Mouse (Mus musculus): ENCODE measurements around the gene Sbk1.

Gene Sbk1

DNA sequence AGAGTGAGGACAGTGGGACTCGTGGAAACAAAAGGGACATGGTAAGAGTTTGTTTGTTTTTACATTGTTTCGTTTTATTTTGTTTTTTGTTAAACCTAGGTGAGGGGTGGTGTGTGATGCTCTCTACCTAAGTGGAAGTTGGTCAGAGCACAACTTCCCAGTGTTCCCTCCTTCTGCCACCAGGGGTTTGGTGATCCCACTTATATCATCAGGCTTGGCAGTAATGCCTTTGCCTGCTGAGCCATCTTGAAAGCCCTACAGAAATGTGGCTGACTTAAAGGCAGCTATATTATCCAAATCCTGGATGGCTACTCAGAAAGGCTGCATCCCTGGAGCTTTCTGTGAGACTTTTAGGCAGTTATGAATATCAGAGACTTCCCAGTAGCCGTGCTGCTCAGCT, 60.3 kb downstream of the Sbk1 start:
- no peak for DNase-seq (ENCODE audit: extremely low spot score, low spot score)

DNA sequence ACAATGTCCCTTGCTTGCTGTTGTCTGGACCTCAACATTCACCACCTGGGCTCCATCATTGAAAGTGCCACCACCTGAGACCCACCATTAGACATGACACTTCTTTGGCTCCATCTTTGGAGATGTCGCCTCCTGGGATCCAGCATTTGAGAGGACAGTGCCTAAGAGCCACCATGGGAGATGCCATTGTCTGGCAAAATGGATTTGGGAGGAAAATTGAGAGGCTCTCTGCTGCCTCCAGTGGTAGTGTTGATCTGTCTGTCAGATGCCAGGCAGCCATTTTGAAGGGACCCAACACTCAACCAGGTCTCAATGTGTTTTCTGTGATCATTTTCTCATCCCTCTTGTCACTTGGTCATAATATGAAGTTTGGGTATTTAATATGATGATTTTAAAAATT, 63.1 kb downstream of the Sbk1 start:
- DNase-seq (ENCODE audit: extremely low spot score, low spot score): no peak

DNA sequence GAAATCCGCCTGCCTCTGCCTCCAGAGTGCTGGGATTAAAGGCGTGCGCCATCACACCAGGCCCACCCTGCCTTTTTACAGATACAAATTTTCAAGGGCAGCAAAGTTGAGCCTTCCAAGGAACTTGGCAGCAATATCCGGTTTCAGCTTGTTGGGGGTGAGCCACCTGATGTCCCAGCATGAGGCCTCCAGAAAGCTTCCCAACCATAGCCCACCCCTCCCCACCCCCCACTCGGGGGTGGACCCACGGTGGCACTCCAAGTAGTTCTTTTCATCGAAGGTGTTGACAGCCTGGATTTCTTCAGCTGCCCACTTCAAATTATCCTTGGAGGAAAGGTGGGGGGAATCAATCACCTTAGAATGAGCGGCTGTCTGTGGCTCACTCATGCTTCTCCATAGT, 66.5 kb downstream of the Sbk1 start:
- no peak for DNase-seq (ENCODE audit: extremely low spot score, low spot score)

DNA sequence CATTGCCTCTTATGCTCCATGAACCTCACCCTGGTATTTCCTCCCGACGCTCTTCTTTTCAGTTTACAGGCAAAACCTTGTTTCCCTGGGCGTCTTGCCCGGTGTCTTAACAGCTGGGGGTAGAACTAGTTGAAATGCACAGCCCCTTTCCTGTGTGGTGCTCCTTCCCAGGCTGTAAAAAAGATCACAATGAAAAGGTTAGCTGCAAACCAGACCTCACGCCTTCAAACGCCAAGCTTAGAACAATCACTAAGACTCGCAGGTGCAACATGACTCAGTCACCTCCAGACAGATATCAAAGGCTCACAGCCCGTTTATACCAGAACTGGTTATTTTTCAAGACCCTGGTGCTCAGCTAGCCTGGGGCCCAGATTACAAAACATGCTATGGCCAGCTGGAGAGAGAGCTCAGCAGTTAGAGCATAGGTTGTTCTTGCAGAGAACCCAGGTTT, 67.1 kb downstream of the Sbk1 start:
- DNase-seq (ENCODE audit: extremely low spot score, low spot score): no peak

DNA sequence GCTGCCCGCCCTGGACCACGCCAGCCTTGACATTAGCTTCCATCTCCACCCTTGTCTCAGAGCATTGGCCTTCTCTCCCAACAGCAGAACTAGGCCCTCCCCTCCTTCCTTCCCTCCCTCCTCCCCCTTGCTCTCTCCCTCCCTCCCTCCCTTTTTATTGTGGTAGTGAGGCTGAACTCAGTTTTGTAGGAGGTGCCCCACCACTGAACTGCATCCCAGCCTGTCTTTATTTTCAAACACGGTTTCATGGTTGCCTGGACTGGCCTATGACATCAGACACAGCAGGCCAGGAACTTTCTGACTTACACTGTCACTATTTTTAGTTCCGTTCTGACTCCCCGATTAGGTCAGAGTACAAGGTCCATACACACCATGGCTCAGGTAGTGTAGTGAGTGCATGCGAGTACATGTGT, 67.8 kb downstream of the Sbk1 start:
- DNase-seq (ENCODE audit: extremely low spot score, low spot score): no peak

DNA sequence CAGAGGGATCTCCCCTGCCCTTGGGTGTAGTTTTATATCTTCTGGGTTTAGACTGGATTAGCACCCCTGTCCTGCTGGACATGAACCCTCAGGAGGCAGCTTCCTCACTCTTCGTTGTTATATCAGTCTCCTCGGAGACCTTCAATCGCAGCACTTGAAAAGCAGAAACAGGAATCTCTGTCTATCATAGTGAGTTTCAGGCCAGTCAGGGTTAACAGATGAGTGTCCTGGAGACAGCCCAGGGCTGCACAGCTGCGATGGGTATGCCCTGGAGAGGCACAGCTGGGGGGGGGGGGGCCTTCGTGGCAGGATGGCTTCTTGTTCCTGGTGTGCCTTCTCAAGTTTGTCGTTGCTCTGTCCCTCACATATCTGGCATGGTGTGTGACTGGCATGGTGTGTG, 68.5 kb downstream of the Sbk1 start:
- DNase-seq (ENCODE audit: extremely low spot score, low spot score): no peak

All from neural tube, embryonic 10.5 days (tissue).